Mouse (Mus musculus) small intestine, adult 2 months (tissue): ENCODE measurements around the gene Mettl3. TPM values are rescaled to one million over a fixed set of nuclear protein-coding genes. Genes with fewer than 3 reads are reported as not detected.

Experiments used
- H3K27ac ChIP-seq: fragments of 200-500 bp; 2 replicates; pipeline ENCODE4 v1.5.1; 2012; ENCODE audit warnings: low read depth, low read length, control low read depth, inconsistent platforms; ENCODE audit not compliant: insufficient read depth
- H3K27me3 ChIP-seq: fragments of 200-500 bp; 2 replicates; pipeline ENCODE4 v1.6.1; 2012; ENCODE audit warnings: mild to moderate bottlenecking, moderate library complexity, low read length, inconsistent platforms; ENCODE audit not compliant: control insufficient read depth, insufficient read depth
- H3K36me3 ChIP-seq: fragments of 200-500 bp; 2 replicates; pipeline ENCODE4 v1.6.1; 2012; ENCODE audit warnings: mild to moderate bottlenecking, low read length, control low read depth, inconsistent platforms; ENCODE audit not compliant: control insufficient read depth, insufficient read depth
- H3K4me1 ChIP-seq: fragments of 200-500 bp; 2 replicates; pipeline ENCODE4 v1.6.1; 2012; ENCODE audit warnings: low read length, inconsistent platforms, mixed read lengths; ENCODE audit not compliant: control insufficient read depth, insufficient read depth, insufficient read length
- H3K4me3 ChIP-seq: fragments of 200-500 bp; 2 replicates; pipeline ENCODE4 v1.5.1; 2012; ENCODE audit warnings: low read depth, mild to moderate bottlenecking, control low read depth, inconsistent platforms, low read length, moderate library complexity
- CTCF ChIP-seq: fragments of 200-500 bp; IDR thresholded peaks from 2 replicates; pipeline ENCODE4 v1.5.1; 2012; ENCODE audit warnings: low read depth, mild to moderate bottlenecking, control low read depth, inconsistent platforms, low read length, moderate library complexity, mixed read lengths; ENCODE audit not compliant: insufficient replicate concordance, insufficient read length; ENCODE audit errors: extremely low read depth
- POLR2A ChIP-seq: fragments of 200-500 bp; IDR thresholded peaks from 2 replicates; pipeline ENCODE4 v1.6.1; 2012; ENCODE audit warnings: low read depth, mild to moderate bottlenecking, control low read depth, inconsistent platforms, low read length, moderate library complexity
- WGBS: fragments of 180-500 bp; shearing (Covaris S2); methylation state at CpG from one replicate; pipeline ENCODE4 v1.1.7; 2018; 5-methylcytosine and 5-hydroxymethylcytosine counted together
- polyA plus RNA-seq: library from polyadenylated mRNA; depleted of rRNA; stranded (reverse); fragments of >200 nt; gene quantifications from 2 replicates; pipeline ENCODE4 v1.2.3, GENCODE M21; 2012; rRNA removed

Mettl3 gene
- polyA plus RNA-seq: 5.7 and 8.2 TPM in 2 replicates

DNA sequence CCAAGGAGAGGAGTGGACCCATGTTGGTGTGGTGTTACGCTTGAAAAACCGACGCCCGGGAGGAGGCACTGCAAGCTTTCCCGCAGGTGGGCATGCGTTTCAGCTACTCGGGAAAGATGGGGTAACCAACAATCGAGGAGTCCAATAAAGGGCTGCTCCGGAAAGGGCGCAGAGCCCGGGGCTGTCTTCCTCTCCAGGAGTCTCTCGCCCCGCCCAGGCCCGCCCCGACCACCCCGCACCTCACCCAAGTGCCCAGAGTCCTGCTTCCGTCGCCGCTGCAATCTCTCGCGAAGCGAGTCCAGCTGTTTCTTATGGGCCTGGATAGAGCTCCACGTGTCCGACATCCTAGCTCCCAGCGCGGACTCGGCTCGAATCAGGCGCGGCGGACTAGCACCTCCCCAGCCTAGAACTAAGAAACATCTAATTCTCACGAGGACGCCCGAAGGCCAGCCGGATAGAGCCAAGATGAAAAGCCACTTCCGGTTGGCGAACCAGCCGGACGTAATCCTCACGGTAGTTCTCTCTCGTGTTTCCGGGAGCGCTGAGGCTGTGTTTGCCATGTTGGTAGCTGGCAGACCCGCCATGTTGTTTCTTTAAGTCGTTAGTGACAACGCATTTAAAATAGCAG, at the start of gene Mettl3:
Mettl3 (minus strand) TSS at position 485 of the 628 bp plus-strand sequence.
- no peak for TF ChIP-seq CTCF
- TF ChIP-seq POLR2A: peak; percentile 35; the same call in 1 of the 2 replicates
- H3K4me1 ChIP-seq: no peaks in the 10 kb centered on the region
- H3K4me3 ChIP-seq: peak within 1 kb of the TSS; percentile 88
- WGBS: under 1% methylated on average over 46 of the region's 46 CpGs
- H3K27ac ChIP-seq: peak within 1 kb of the TSS; percentile 72
- peaks cover 6% of the 10 kb centered on the region for H3K36me3 ChIP-seq
- H3K27me3 ChIP-seq: no peaks in the 10 kb centered on the region

DNA sequence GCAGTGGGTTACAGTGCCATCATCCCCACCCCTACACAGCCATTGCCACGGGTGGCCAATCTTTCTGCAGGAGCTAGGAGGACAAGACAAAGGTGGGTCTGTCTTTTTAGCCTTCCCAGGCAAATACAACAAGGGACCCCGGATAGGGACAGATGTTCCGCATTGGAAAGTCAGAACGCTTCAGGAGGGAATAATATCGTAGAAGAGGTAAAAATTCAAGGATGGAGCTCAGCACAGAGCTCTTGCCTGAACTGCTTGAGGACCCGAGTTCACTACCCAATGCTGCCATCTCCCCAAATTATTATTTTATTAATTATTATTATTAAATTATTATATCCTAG, 34.6 kb upstream of the Mettl3 start:
- Histone ChIP-seq H3K4me3 (no peak overlapping the region), H3K27me3 (no peaks in the 10 kb centered on the region; the same call in 1 of the 2 replicates), H3K4me1 (peaks cover 6% of the 10 kb centered on the region; the same call in 1 of the 2 replicates), H3K36me3 (no peaks in the 10 kb centered on the region), H3K27ac (no peak overlapping the region)
- 70% methylated on average over 6 of the region's 6 CpGs for WGBS
- TF ChIP-seq POLR2A (no peak), CTCF (no peak)

GRCm38 (mm10) chr14:52338751-52339511, 34.0 kb upstream of the Mettl3 start:
- H3K4me1 ChIP-seq: peaks cover 6% of the 10 kb centered on the region; the same call in 1 of the 2 replicates
- 27% methylated on average over 21 of the region's 21 CpGs for WGBS
- H3K4me3 ChIP-seq: no peak overlapping the region
- H3K27me3 ChIP-seq: no peaks in the 10 kb centered on the region
- H3K27ac ChIP-seq: no peak overlapping the region
- no peaks in the 10 kb centered on the region for H3K36me3 ChIP-seq
- TF ChIP-seq CTCF (peak; percentile 9; the same call in 1 of the 2 replicates), POLR2A (no peak)

- WGBS: 78% methylated on average over 3 of the region's 3 CpGs
- TF ChIP-seq POLR2A: no peak
These were observed 27.2 kb upstream of the Mettl3 start for GRCm38 (mm10) chr14:52332171-52332570.

DNA sequence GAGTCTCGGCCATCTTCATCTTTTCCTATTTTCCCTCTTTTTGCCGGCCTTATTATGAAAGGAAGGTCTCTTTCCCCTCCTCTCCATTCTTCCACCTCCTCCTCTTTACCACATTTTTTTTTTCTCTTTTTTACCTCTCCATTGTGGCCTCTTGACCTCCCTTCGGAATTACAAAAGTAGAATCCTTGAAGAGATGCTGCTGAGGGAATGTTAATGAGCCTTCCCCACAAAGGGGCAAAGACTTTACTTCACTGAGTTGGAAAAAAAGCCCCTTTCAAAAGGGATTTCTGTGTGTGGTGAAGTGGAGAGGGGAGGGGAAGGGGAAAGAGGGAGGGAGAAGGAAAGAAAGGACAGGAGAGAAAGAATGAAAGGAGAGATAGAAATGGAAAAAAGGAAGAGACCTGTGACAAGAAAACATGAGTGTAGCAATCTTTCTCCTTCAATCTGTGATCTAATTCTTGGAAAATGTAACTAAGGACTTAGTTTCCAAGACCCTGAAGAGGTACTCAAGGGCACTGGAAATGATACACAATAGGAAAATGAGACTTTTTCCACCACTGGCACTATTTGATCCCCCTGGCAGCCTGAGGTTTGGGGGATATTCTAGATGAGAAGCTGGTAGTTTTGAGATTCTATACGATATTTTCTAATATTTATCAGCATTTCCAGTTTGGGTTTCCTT, 26.3 kb upstream of the Mettl3 start:
- Histone ChIP-seq H3K27me3 (peaks cover 28% of the 10 kb centered on the region), H3K27ac (no peak overlapping the region), H3K4me1 (no peaks in the 10 kb centered on the region), H3K36me3 (no peaks in the 10 kb centered on the region), H3K4me3 (no peak overlapping the region)
- 43% methylated on average over 4 of the region's 4 CpGs for WGBS
- no peak for TF ChIP-seq CTCF
- no peak for TF ChIP-seq POLR2A

More at GRCm38 (mm10) chr14:52332171-52332570, 27.2 kb upstream of the Mettl3 start:
- Histone ChIP-seq H3K36me3 (no peaks in the 10 kb centered on the region), H3K27ac (no peak overlapping the region), H3K4me1 (no peaks in the 10 kb centered on the region), H3K4me3 (no peak overlapping the region), H3K27me3 (peaks cover 23% of the 10 kb centered on the region)

GRCm38 (mm10) chr14:52327910-52328812, 23.2 kb upstream of the Mettl3 start, which contains the start of gene Sall2:
TSS of gene Sall2 (minus strand) at chr14:52328762.
- peaks cover 30% of the 10 kb centered on the region for H3K27me3 ChIP-seq
- H3K36me3 ChIP-seq: no peaks in the 10 kb centered on the region
- no peak within 1 kb of the TSS for H3K4me3 ChIP-seq
- no peaks in the 10 kb centered on the region for H3K4me1 ChIP-seq
- TF ChIP-seq POLR2A: no peak
- no peak for TF ChIP-seq CTCF
- no peak within 1 kb of the TSS for H3K27ac ChIP-seq
- 4% methylated on average over 26 of the region's 26 CpGs for WGBS
